Mouse (Mus musculus) heart, embryonic 11.5 days (tissue): ENCODE results near the gene Mmd2. TPM values are rescaled to one million over a fixed set of nuclear protein-coding genes. Genes with fewer than 3 reads are reported as not detected.

Experiments used
- ATAC-seq: fragments of 200-750 bp; cut with Nextera tagmentation; replicated peaks from 2 replicates; pipeline ENCODE4 v1.8.0; 2017; ENCODE audit warnings: moderate library complexity; ENCODE audit not compliant: insufficient number of reproducible peaks, low FRiP score, low TSS enrichment
- H3K27ac ChIP-seq: fragments of 300-500 bp; sonication (generic); 2 replicates; pipeline ENCODE4 v1.5.1; 2014; ENCODE audit warnings: mild to moderate bottlenecking, low read depth, low read length
- H3K27me3 ChIP-seq: fragments of 300-500 bp; sonication (generic); 2 replicates; pipeline ENCODE4 v1.6.1; 2014; ENCODE audit warnings: mild to moderate bottlenecking, low read length, mixed read lengths; ENCODE audit not compliant: control insufficient read depth, insufficient read depth
- H3K36me3 ChIP-seq: fragments of 300-500 bp; sonication (generic); 2 replicates; pipeline ENCODE4 v1.6.1; 2014; ENCODE audit warnings: mild to moderate bottlenecking, low read length, moderate library complexity, mixed read lengths; ENCODE audit not compliant: control insufficient read depth, insufficient read depth
- H3K4me1 ChIP-seq: fragments of 300-500 bp; sonication (generic); 2 replicates; pipeline ENCODE4 v1.6.1; 2014; ENCODE audit warnings: low read length; ENCODE audit not compliant: control insufficient read depth, insufficient read depth
- H3K4me2 ChIP-seq: fragments of 300-500 bp; sonication (generic); 2 replicates; pipeline ENCODE4 v1.6.1; 2014; ENCODE audit warnings: mild to moderate bottlenecking, moderate library complexity
- H3K4me3 ChIP-seq: fragments of 300-500 bp; sonication (generic); 2 replicates; pipeline ENCODE4 v1.5.1; 2014; ENCODE audit warnings: low read depth, low read length
- H3K9ac ChIP-seq: fragments of 300-500 bp; sonication (generic); 2 replicates; pipeline ENCODE4 v1.6.1; 2014; ENCODE audit warnings: mild to moderate bottlenecking, low read depth, low read length, moderate library complexity
- H3K9me3 ChIP-seq: fragments of 300-500 bp; sonication (generic); replicated peaks from 2 replicates; pipeline ENCODE4 v1.6.1; 2016; ENCODE audit warnings: low read length; ENCODE audit not compliant: control insufficient read depth
- WGBS: fragments of 180-500 bp; shearing (Covaris S2); extraction: QIAGEN DNeasy Blood & Tissue Kit; methylation state at CpG from one replicate; pipeline ENCODE4 v1.1.7; 2014; ENCODE audit not compliant: insufficient replicate concordance; 5-methylcytosine and 5-hydroxymethylcytosine counted together
- polyA plus RNA-seq: library from polyadenylated mRNA; unstranded; fragments of >200 nt; fragmentation: Nextera tagmentation; extraction: Ambion mirVana; gene quantifications from 2 replicates; pipeline ENCODE4 v1.2.1, GENCODE M21; 2014

The Mmd2 gene
- polyA plus RNA-seq, 1 experiment from 2014 or later, result 0.29 TPM

- Histone ChIP-seq H3K9me3 (no peaks in the 10 kb centered on the region; the same call in 1 of the 2 replicates), H3K4me3 (no peak overlapping the region), H3K27ac (no peak overlapping the region), H3K27me3 (no peaks in the 10 kb centered on the region), H3K4me2 (no peak overlapping the region), H3K36me3 (no peaks in the 10 kb centered on the region), H3K9ac (no peak overlapping the region), H3K4me1 (no peaks in the 10 kb centered on the region)
- WGBS, result 84% methylated on average over 1 of the region's 1 CpGs
- ATAC-seq, result no peak
Observed at GRCm38 (mm10) chr5:142564606-142565005, 44.0 kb downstream of the Mmd2 start.

GRCm38 (mm10) chr5:142560261-142560660 is 48.3 kb downstream of the Mmd2 start:
- no peaks in the 10 kb centered on the region for H3K9me3 ChIP-seq
- 48% methylated on average over 7 of the region's 7 CpGs for WGBS
- H3K27me3 ChIP-seq, result no peaks in the 10 kb centered on the region

GRCm38 (mm10) chr5:142557397-142558067 is 51.1 kb downstream of the Mmd2 start:
- H3K9me3 ChIP-seq, result no peaks in the 10 kb centered on the region
- ATAC-seq, result no peak
- H3K27me3 ChIP-seq, result no peaks in the 10 kb centered on the region
- 28% methylated on average over 15 of the region's 21 CpGs for WGBS
- H3K27ac ChIP-seq, result no peak overlapping the region
- H3K36me3 ChIP-seq, result no peaks in the 10 kb centered on the region
- no peaks in the 10 kb centered on the region for H3K4me1 ChIP-seq
- no peak overlapping the region for H3K9ac ChIP-seq
- H3K4me2 ChIP-seq, result peak overlapping the region; percentile 7; the same call in 1 of the 2 replicates
- H3K4me3 ChIP-seq, result no peak overlapping the region

More at GRCm38 (mm10) chr5:142560261-142560660, 48.3 kb downstream of the Mmd2 start:
- Histone ChIP-seq H3K36me3 (no peaks in the 10 kb centered on the region), H3K9ac (no peak overlapping the region), H3K27ac (no peak overlapping the region), H3K4me2 (no peak overlapping the region), H3K4me1 (no peaks in the 10 kb centered on the region), H3K4me3 (no peak overlapping the region)
- no peak for ATAC-seq

GRCm38 (mm10) chr5:142556721-142557120 is 51.9 kb downstream of the Mmd2 start:
- Histone ChIP-seq H3K27me3 (no peaks in the 10 kb centered on the region), H3K4me2 (no peak overlapping the region), H3K36me3 (no peaks in the 10 kb centered on the region), H3K9me3 (no peaks in the 10 kb centered on the region), H3K4me1 (no peaks in the 10 kb centered on the region), H3K4me3 (no peak overlapping the region), H3K9ac (no peak overlapping the region), H3K27ac (no peak overlapping the region)
- 92% methylated on average over 4 of the region's 4 CpGs for WGBS
- no peak for ATAC-seq

- Histone ChIP-seq H3K4me2 (no peak overlapping the region), H3K4me3 (no peak overlapping the region), H3K9me3 (no peaks in the 10 kb centered on the region), H3K4me1 (no peaks in the 10 kb centered on the region), H3K27ac (no peak overlapping the region), H3K9ac (no peak overlapping the region), H3K36me3 (no peaks in the 10 kb centered on the region), H3K27me3 (no peaks in the 10 kb centered on the region)
- ATAC-seq, result no peak
- 72% methylated on average over 5 of the region's 5 CpGs for WGBS
Observed at GRCm38 (mm10) chr5:142555866-142556265, 52.7 kb downstream of the Mmd2 start.

- no peaks in the 10 kb centered on the region for H3K9me3 ChIP-seq
- H3K4me3 ChIP-seq, result peak within 1 kb of the TSS; percentile 71
- no peaks in the 10 kb centered on the region for H3K27me3 ChIP-seq
- peak; percentile 90 for ATAC-seq
- peak within 1 kb of the TSS; percentile 100 for H3K4me2 ChIP-seq
- H3K36me3 ChIP-seq, result no peaks in the 10 kb centered on the region
- 2% methylated on average over 80 of the region's 80 CpGs for WGBS
- peaks cover 30% of the 10 kb centered on the region for H3K4me1 ChIP-seq
- H3K9ac ChIP-seq, result peak within 1 kb of the TSS; percentile 80
- peak within 1 kb of the TSS; percentile 81 for H3K27ac ChIP-seq
Observed at GRCm38 (mm10) chr5:142550706-142551652, 57.6 kb downstream of the Mmd2 start, which contains the start of gene Radil. Radil (minus strand) TSS chr5:142551098.

- peaks cover 39% of the 10 kb centered on the region for H3K4me1 ChIP-seq
- WGBS, result 2% methylated on average over 31 of the region's 31 CpGs
- peak overlapping the region; percentile 81 for H3K27ac ChIP-seq
- H3K4me3 ChIP-seq, result peak overlapping the region; percentile 71
- no peaks in the 10 kb centered on the region for H3K9me3 ChIP-seq
- H3K36me3 ChIP-seq, result no peaks in the 10 kb centered on the region
- ATAC-seq, result peak; percentile 11; the same call in 1 of the 2 replicates
- H3K9ac ChIP-seq, result peak overlapping the region; percentile 80
- H3K27me3 ChIP-seq, result no peaks in the 10 kb centered on the region
- peak overlapping the region; percentile 100 for H3K4me2 ChIP-seq
Observed at GRCm38 (mm10) chr5:142549961-142550705, 58.5 kb downstream of the Mmd2 start.

- 41% methylated on average over 9 of the region's 9 CpGs for WGBS
- H3K4me2 ChIP-seq, result peak overlapping the region; percentile 100
- H3K9ac ChIP-seq, result peak overlapping the region; percentile 47; the same call in 1 of the 2 replicates
- peak overlapping the region; percentile 81 for H3K27ac ChIP-seq
- no peaks in the 10 kb centered on the region for H3K27me3 ChIP-seq
- H3K4me3 ChIP-seq, result no peak overlapping the region
- no peaks in the 10 kb centered on the region for H3K36me3 ChIP-seq
- peaks cover 46% of the 10 kb centered on the region for H3K4me1 ChIP-seq
- H3K9me3 ChIP-seq, result no peaks in the 10 kb centered on the region
- ATAC-seq, result no peak
Observed at GRCm38 (mm10) chr5:142549441-142549840, 59.2 kb downstream of the Mmd2 start.
